ENCODE assay signal across 11 mouse cellular contexts in genomic region chr7:136689579-136689978, GRCm38 (mm10).
DNase-seq lines count a peak whose midpoint lies in the region; ATAC-seq and TF ChIP-seq lines count a peak whose summit lies in the region.
"Had no signal": no experiment of that assay in that cellular context is flagged by ENCODE, and none has a peak within 500 bp of the region (broad histone marks: within the 10 kb centered on the region; RNA-seq: fewer than 3 reads in every experiment).

No protein-coding gene starts in this region.

- WGBS in midbrain, embryonic 11.5 days: 48% methylated on average over 6 of the region's 6 CpGs

- peaks cover 4% of the 10 kb centered on the region; the same call in 1 of the 2 replicates for H3K4me1 ChIP-seq in midbrain, embryonic 11.5 days (ENCODE audit: control insufficient read depth, insufficient read depth, low read length)

- H3K27ac ChIP-seq in gastrocnemius, adult 2 months: peak overlapping the region; percentile 70
- no peak overlapping the region for H3K27ac ChIP-seq in midbrain, embryonic 11.5 days (ENCODE audit: low read depth, low read length)
- H3K27ac ChIP-seq: stomach, embryonic 15.5 days had no signal

- DNase-seq in gastrocnemius, adult 2 months: no peak
- DNase-seq in gastrocnemius, adult 8-10 months (ENCODE audit: low spot score in 2 of 2): no peak
- peak; percentile 42 to 70 for DNase-seq in heart, adult 18-20 months
- peak; percentile 33 for DNase-seq in heart, postnatal 4 days
- DNase-seq in midbrain, embryonic 11.5 days (ENCODE audit: low spot score, missing footprints): no peak
- DNase-seq in gastrocnemius, postnatal 25 days: no peak
- no peak for DNase-seq in retina, embryonic 14.5 days (ENCODE audit: low spot score)
- DNase-seq: cerebellum, adult 18-20 months had no signal

- H3K9me3 ChIP-seq in midbrain, embryonic 11.5 days (ENCODE audit: control insufficient read depth, low read length): no peaks in the 10 kb centered on the region
- H3K9me3 ChIP-seq: stomach, embryonic 15.5 days had no signal

- peak overlapping the region; percentile 42 for H3K4me3 ChIP-seq in gastrocnemius, adult 2 months
- no peak overlapping the region for H3K4me3 ChIP-seq in midbrain, embryonic 11.5 days (ENCODE audit: low read depth, low read length)
- H3K4me3 ChIP-seq: stomach, embryonic 15.5 days had no signal

- H3K27me3 ChIP-seq in midbrain, embryonic 11.5 days (ENCODE audit: control insufficient read depth, insufficient read depth, low read length): no peaks in the 10 kb centered on the region
- H3K27me3 ChIP-seq: stomach, embryonic 15.5 days had no signal

- TF ChIP-seq CTCF in gastrocnemius, adult 2 months (IDR thresholded peaks at IDR 0.05): no peak

- intact Hi-C loops in gastrocnemius, adult 2 months (cut with DNase I): no loop called here

- ATAC-seq in midbrain, embryonic 11.5 days (ENCODE audit: low FRiP score): no peak
- ATAC-seq in frontal cortex, adult (ENCODE audit: low TSS enrichment): no peak
- ATAC-seq: CD4-positive, CD25-positive, alpha-beta regulatory T cell, adult 4 months had no signal

- H3K9ac ChIP-seq in midbrain, embryonic 11.5 days (ENCODE audit: low read length): no peak overlapping the region
- H3K9ac ChIP-seq: stomach, embryonic 15.5 days had no signal

- H3K4me2 ChIP-seq in midbrain, embryonic 11.5 days: peak overlapping the region; percentile 6; the same call in 1 of the 2 replicates
- H3K4me2 ChIP-seq: stomach, embryonic 15.5 days had no signal

- H3K36me3 ChIP-seq in midbrain, embryonic 11.5 days (ENCODE audit: control insufficient read depth, insufficient read depth, low read length): no peaks in the 10 kb centered on the region
- H3K36me3 ChIP-seq: stomach, embryonic 15.5 days had no signal

Comparison
In these comparisons a context has a peak if more than half of its experiments do, and no peak if none do; other contexts are left out.
1. DNase-seq: peak in heart, adult 18-20 months (2 of 2) and heart, postnatal 4 days (single experiment); none in gastrocnemius, adult 2 months (single experiment), gastrocnemius, adult 8-10 months (0 of 2), midbrain, embryonic 11.5 days (single experiment), gastrocnemius, postnatal 25 days (single experiment) and retina, embryonic 14.5 days (single experiment).